Mouse (Mus musculus): Measurements from ENCODE around the gene Adgre5.
A peak's percentile ranks its signal among the peaks of the same experiment; 100 is the strongest.

Adgre5 gene

GRCm38 (mm10) chr8:83748708-83749107, 7.6 kb upstream of the Adgre5 start:
- DNase-seq = peak; percentile 66

DNA sequence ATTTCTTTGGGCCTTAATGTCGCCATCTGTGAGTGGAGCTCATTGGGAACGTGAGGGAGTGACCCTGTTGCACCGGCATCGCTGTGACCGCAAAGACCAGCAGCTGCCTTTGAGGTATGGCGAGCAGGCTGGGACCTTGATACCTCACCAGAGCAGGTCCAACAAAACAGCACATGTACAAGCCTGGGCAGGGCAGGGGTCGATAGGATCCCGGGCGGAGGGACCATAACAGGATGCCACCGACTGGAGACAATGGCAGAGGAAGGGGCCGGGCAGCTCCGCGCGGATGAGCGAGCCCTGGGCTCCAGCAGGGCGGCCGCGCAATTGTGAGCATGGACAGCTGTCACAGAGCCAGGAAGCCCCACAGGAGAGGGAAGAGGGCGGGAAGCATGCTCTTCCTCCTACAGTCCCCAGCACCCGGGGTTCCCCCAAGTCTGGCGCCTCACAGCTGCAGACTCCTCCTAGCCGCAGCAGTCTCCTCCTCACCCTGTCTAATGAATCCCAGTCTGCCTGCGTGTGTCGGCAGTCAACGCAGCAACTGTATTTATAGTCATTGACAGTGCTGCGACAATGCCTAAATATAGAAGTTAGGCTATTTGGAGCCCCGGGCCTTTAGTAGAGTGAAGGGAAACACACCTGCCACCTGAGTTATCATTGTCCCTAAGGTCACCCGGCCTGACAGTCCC, 6.7 kb upstream of the Adgre5 start:
- peak; percentile 69 for DNase-seq

DNA sequence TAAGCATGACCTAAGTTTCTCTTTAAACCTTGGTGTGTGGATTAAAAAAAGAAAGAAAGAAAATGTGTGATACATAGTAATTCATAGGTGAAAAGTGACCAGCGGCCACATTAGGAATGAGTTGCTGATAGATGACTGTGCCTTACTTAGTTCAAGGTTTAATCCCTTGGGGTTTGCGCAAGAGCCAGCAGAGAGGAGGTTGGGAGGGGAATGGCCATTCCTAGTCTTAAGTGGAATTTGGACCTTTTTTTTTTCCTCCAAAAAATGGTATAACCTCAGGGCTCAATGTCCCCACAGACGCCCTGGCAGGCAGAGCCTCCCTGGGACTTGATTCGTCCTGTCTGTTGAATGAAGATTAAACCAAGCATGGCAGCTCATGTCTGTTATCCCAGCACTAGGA, 2.9 kb upstream of the Adgre5 start:
- DNase-seq = no peak

GRCm38 (mm10) chr8:83742968-83743367, 1.8 kb upstream of the Adgre5 start:
- DNase-seq = no peak

DNA sequence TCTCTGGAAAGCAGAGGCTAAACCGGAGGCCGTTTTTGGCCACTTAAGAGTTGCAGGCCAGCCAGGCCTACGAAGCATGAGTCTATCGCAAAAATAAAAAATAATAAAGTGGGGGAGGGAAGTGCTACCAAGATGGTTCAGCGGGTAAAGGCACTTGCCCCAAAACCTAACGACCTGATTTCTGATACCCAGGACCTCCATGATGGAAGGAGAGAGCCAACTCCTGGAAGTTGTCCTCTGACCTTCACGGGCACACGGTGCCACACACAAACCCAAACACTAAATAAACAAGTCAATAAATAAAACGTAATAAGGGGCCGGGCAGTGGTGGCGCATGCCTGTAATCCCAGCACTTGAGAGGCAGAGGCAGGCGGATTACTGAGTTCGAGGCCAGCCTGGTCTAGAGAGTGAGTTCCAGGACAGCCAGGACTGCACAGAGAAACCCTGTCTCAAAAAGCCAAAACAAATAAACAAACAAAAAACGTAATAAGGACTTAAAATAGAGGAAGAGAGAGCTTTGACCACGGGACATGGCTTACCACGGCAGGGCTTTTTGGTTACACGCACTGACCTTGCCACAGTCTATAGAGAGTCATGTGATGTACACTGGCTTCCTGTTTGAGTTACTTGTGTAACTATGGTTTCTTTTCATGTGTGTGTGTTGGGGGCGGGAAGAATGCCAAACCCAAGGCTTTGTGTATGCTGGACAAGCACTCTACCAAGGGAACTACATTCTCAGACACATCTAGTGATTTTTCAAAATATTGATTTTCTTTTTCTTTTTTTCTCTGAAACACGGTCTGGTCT, 926 bp upstream of the Adgre5 start:
- no peak for DNase-seq

- DNase-seq = no peak
These were observed 545 bp downstream of the Adgre5 start for GRCm38 (mm10) chr8:83740586-83740975.

GRCm38 (mm10) chr8:83739711-83740468, 1.2 kb downstream of the Adgre5 start:
- DNase-seq = no peak

DNA sequence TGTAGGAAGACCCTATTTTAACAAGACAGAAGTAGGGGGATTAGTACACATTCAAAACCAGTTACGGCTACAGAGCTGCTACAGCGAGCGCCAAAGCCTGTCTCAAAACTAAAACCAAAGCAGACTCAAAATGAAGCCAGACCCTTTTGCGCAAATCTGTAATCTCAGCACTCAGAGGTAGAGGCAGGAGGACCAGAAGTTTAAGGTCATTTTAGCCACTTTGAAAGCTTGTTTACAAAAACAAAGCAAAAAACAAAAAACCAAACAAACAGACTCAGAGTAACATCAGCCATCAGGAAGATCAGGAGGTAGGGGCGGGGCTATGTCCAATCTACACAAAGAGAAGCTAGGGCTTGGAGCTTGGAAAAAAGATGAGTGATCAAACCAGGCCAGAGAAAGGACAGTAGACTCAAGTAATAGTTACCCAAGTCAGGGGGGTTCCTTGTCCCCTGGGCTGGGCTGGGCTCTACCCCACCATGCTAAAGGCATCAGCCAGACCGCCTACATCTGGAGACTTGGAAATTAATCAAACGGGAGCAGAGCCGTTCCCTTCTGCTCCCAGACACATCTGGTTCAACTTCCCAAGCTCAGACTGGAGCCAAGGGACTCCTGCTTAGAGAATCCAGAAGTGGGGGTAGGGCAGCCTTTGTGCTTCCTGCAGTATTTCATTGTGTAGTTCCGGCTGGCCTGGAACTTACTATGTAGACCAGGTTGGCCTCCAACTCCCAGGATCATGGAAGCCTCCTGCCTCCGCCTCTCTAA, 2.0 kb downstream of the Adgre5 start:
- DNase-seq = no peak

DNA sequence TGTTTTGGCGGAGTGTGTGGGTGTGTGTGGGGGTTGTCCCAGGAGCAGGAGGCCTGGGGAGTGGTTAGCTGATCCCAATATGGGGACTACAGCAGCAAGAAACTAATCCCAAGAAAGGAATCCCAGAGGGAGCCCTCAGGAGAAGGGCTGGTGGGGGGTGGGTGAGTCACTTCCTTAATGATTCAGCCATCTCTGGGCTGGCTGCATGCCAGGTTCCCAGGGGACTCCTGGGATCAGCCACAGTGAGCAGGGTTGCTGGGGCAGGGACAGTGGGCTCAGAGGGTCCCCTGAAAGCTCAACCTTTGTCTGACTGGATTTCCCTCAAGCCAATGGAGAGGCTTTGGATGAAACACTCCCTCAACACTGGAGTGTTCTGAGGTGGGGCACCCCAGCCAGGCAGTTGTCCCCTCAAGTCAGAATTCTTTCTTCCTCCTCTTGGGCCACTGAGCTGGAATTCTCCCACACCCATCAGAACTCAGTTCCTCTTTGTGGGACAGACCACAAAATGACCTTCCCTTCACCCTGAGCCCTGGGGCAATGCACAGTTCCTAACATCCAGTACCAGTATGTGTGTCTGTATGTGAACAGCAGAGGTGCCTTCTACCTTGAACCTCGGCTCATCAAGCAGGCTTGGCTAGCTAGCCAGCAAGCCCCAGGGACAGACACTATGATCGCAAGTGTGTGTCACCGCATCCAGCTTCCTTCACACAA, 3.1 kb downstream of the Adgre5 start:
- peak; percentile 32 for DNase-seq

GRCm38 (mm10) chr8:83737346-83737745, 3.8 kb downstream of the Adgre5 start:
- DNase-seq = no peak

DNA sequence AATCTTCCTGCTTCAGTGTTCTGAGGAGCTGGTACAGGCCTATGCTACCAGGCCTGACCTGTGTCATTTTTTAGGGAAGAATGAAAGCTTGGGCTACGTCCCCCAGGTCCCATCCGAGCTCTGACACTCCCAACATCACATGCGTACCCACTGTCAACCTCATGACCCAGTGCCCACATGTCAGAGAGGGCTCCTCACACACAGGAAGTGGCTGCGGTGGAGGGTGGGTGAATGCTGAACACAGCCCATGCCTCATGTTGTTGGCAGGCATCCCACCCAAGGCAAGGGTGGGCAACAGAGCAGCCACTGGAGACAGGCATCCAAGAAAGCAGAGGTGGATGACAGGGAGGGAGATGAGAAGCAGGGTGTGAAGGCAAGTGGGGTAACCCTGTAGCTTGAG, 4.4 kb downstream of the Adgre5 start:
- DNase-seq = no peak

DNA sequence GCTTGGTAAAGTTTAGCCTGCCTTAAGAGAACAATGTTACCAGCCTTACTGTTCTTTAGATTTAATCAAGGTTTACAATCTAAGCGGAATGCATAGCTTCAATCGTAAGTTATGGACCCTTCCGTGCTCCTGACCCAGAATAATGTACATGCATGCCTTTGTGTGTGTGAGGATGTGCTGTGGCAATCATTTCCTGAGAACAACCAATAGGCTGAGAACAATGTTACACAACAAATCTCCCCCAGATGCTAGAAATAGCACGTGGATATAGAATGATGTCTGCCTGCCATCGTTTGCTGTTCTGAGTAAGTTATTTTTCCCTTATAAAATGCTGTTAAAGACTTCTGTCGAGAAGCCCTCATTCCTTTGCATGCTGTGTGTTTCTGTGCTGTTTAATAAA, 8.2 kb downstream of the Adgre5 start:
- DNase-seq = no peak

- peak; percentile 24 for DNase-seq
These were observed 9.2 kb downstream of the Adgre5 start for GRCm38 (mm10) chr8:83731906-83732305.

GRCm38 (mm10) chr8:83729009-83729807, 11.9 kb downstream of the Adgre5 start:
- DNase-seq = peak; percentile 51

DNA sequence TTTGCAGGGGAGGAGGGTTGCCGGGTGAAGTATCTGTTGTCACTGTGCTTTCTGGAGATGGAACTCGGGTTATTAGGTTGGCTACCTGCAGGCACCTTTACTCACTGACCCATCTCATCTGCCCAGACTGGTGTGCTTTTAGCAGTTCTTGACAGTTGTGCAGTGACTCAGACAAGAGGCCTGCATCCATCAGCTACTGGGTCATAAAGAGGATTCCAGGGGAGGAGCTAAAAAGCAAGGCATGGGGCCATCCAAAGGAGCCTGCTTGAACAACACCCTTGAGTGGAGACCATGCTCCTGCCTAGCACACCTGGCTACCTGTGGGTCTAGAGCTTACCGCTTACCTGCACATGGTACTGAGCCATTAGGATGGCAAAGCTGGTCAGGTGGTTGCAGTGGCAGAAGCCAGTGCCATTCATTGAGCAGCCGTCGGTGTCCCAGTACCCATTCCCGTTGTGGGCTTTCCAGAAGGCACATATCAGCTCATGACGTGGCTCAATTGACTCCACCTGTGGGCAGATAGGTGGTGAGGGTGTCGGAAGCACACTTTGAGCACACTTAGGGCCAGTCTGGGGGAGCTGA, 15.5 kb downstream of the Adgre5 start:
- DNase-seq = no peak

DNA sequence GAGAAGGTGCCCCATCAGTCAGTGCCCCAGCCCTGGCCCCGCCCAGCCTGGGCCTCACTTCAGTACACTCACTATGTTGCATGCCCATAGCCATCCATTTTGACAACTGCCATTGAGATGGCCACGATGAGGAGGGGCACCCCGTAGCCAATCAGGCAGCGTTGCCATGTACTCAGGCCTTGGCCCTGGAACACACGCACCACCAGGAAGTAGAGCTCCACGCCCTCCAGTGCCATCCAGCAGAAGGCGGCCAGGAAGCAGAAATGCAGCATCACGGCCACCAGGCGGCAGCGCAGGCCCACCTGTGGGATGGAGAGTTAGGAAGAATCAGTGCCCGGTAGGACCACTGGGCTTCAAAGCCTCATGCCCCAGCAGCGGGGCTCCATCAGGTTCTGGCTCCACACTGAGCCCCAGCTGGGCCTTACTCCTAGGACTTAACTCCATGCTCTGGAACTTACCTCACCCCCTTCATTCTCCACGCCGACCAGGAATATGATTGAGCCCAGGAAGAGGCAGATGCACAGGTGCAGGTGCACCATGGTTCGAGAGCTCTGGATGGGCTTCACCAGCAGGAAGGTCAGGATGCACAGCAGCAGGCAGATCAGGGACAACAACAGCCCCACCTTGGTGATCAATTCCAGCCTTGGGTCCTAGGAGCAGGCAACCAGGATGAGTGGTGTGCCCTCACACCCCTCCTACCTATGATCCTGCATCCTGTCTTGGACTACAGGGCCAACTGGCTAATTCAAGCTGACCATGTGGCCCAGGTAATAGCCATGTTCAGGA, 16.2 kb downstream of the Adgre5 start:
- peak; percentile 78 for DNase-seq

DNA sequence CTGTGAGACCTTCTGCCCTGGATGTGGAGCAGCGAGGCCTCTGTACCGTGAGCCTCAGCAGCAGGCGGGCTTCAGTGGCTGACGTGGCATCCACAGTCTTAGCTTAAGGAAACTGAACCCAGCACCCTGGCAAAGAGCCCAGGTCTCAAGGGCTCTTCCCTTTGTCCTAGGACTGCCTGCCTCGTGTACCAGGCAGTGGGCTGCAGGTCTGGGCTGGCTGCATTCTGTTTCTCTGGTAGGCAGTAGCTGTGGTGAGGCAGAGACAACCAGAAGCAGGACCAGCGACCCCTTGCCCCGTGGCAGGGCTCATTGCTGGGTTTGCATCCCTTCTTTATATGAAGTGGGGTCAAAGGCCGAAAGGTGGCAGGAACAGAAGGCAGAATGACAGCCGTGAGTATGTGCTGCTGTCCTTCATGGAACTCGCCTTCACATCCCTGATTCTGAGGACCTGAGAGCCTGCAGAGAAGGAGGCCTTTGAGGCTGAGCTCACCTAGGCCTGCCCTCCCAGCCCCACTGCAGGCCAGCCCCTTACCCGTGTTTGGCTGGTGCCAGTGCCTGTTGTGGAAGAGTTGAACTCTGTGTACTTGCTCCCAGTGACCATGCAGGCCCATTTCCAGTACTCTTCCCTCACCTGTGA, 17.6 kb downstream of the Adgre5 start:
- no peak for DNase-seq

- no peak for DNase-seq
These were observed 18.5 kb downstream of the Adgre5 start for GRCm38 (mm10) chr8:83722631-83723030.

DNA sequence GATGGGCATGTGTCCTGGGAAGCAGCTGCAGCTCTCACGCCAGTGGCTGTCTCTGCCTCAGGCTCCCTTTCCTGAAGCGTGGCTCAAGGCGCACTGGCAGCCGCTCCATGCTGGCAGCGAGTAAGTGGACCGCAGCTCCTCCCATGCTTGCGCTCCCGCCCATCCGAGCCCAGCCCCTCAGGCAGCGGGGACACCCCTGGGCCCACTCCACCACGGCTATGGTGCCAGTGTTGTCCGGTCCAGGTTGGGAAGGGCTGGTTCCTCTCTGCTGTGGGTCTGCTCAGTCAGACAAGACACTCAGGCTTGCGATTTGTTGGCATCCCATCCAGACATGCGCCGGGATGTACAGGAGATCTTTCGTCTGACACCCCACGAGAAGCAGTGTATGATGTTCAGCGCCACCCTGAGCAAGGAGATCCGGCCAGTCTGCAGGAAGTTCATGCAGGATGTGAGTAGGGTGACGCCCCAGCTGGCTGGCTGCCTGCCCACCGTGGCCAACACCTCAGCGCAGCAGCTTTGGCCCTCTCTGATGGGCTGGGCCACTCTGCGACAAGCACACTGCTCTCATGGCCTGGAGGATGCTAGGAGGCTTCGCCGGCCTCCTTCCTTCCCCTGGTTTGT, 19.6 kb downstream of the Adgre5 start:
- DNase-seq = no peak
